Mouse (Mus musculus) erythroblast, embryonic 14.5 days (primary cell): ENCODE data around the gene Wnk1.

Source experiments
- GATA1 ChIP-seq: IDR thresholded peaks from 2 replicates; pipeline ENCODE4 v1.6.1; 2012; ENCODE audit warnings: low read length, inconsistent platforms, mixed read lengths
- TAL1 ChIP-seq: IDR thresholded peaks from 3 replicates; pipeline ENCODE4 v1.6.1; 2012; ENCODE audit warnings: low read length, inconsistent platforms, mixed read lengths

GRCm38 (mm10) chr6:119922544-119922943 is 115.9 kb downstream of the Wnk1 start:
- TF ChIP-seq GATA1 (no peak), TAL1 (no peak)
